Mouse (Mus musculus): ENCODE measurements around the gene Gbgt1. TPM values are rescaled to one million over a fixed set of nuclear protein-coding genes. Genes with fewer than 3 reads are reported as not detected.

Gbgt1 gene
- total RNA-seq (2023) = 10 to 100 TPM; 68.7 to 79.5 TPM

GRCm38 (mm10) chr2:28496671-28497070, at the start of gene Gbgt1:
Gbgt1 (plus strand) TSS chr2:28496891.

GRCm38 (mm10) chr2:28465836-28466518, 30.7 kb upstream of the Gbgt1 start, which contains the start of gene 1700007K13Rik:
1700007K13Rik (minus strand) TSS chr2:28466332.

DNA sequence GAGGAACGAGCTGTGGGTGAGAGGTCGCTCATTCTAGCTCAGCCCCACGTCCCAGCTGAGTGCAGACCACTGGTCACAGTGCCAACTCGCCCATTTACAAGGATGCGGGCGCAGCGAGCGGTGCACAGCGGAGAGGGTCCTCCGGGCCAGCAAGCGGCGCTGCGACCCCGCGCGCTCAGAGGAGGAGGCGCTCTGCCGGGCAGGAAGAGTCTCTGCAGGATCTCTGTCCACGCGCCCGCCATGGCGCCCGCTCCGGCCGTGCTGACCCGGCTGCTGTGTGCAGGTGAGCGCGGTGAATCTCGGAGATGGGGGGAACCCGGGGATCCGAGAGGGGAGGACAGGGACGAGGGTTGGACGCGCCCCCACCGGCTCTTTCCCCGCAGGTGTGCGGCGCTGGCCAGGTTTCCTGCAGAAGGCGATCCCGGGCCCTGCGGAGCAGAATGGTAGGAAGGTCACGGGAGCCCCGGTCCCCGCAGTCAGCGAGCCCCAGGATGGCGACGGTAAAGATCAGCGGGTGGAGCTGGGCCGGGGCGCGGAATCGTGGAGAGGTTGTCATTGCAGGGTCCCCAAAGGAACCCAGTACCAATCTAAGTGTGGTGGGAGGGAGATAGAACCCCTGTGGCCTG, 28.7 kb upstream of the Gbgt1 start, which contains the start of gene Mrps2:
Gene Mrps2, plus strand, starts transcription at position 207 of the 626 bp plus-strand sequence.

DNA sequence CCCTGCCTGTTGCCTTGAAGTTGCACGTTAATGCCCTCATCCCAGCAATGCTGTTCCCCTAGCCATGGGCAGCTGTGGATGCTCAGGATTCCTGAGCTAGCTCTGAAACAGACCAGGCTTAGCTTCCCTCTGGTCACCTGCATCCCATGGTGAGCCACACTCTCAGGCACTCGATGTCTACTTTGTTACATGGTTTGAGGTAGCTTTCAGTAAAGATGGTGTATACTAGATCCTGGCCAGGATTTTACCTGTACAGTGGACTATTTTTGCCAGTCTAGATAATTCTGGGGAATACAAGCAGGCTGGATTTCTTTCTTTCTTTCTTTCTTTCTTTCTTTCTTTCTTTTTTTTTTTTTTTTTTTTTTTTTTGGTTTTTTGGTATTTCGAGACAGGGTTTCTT, 9.1 kb downstream of the Gbgt1 start, which contains the start of gene Gm10134:
Gene Gm10134, plus strand, starts transcription at position 301 of the 400 bp plus-strand sequence.

GRCm38 (mm10) chr2:28512798-28513401, 16.2 kb downstream of the Gbgt1 start, which contains the start of gene Ralgds:
Ralgds (plus strand) TSS chr2:28513125.

Other genes starting within 250 kb of the Gbgt1 start
- under 1 TPM; 0.24 to 0.76 TPM for gene Ppp1r26, start 50.1 kb upstream of the Gbgt1 start, total RNA-seq (2023)
- gene 1700007K13Rik, start 30.6 kb upstream of the Gbgt1 start, total RNA-seq (2023) = not detected
- 10 to 100 TPM; 21.9 to 22.0 TPM for gene Mrps2, start 28.8 kb upstream of the Gbgt1 start, total RNA-seq (2023)
- 10 to 100 TPM; 22.0 to 30.8 TPM for gene Gm10134, start 9.2 kb downstream of the Gbgt1 start, total RNA-seq (2023)
- 10 to 100 TPM; 30.8 to 31.5 TPM for gene Ralgds, start 16.2 kb downstream of the Gbgt1 start, total RNA-seq (2023)
- gene Cel, start 66.5 kb downstream of the Gbgt1 start, total RNA-seq (2023) = under 1 TPM; 0.47 to 0.49 TPM
- gene Gtf3c5, start 86.9 kb downstream of the Gbgt1 start, total RNA-seq (2023) = 10 to 100 TPM; 23.6 to 28.6 TPM
- 1 to 10 TPM; 2.8 to 3.5 TPM for gene Gfi1b, start 125.1 kb downstream of the Gbgt1 start, total RNA-seq (2023)
- 10 to 100 TPM; 30.2 to 31.9 TPM for gene Tsc1, start 144.3 kb downstream of the Gbgt1 start, total RNA-seq (2023)
- 10 to 100 TPM in 1 of 2 experiments, 1 to 10 TPM in 1; 9.1 to 13.3 TPM for gene Spaca9, start 202.8 kb downstream of the Gbgt1 start, total RNA-seq (2023)
- gene Ak8, start 203.3 kb downstream of the Gbgt1 start, total RNA-seq (2023) = 10 to 100 TPM in 1 of 2 experiments, 1 to 10 TPM in 1; 7.8 to 10.3 TPM

All from monocyte, adult 59 days (primary cell).